Mouse (Mus musculus) limb, embryonic 12.5 days (tissue): ENCODE measurements at regions not wholly inside any gene's neighbourhood (a gene's known extent, or its start where the extent isn't known, plus 50 kb on each side); places are given as distances from the start of the nearest gene placed in this dataset.

Experiments
- ATAC-seq: fragments of 200-750 bp; cut with Nextera tagmentation; 2 replicates; pipeline ENCODE4 v1.8.0; 2017; ENCODE audit warnings: low read depth, moderate TSS enrichment; ENCODE audit not compliant: insufficient number of reproducible peaks, insufficient read depth, low FRiP score, low TSS enrichment
- H3K27ac ChIP-seq: fragments of 300-500 bp; sonication (generic); 2 replicates; pipeline ENCODE4 v1.5.1; 2016; ENCODE audit warnings: mild to moderate bottlenecking, moderate library complexity
- H3K27me3 ChIP-seq: fragments of 300-500 bp; sonication (generic); 2 replicates; pipeline ENCODE4 v1.6.1; 2016; ENCODE audit warnings: mild to moderate bottlenecking, moderate library complexity
- H3K36me3 ChIP-seq: fragments of 300-500 bp; sonication (generic); 2 replicates; pipeline ENCODE4 v1.6.1; 2016; ENCODE audit warnings: mild to moderate bottlenecking, moderate library complexity
- H3K4me1 ChIP-seq: fragments of 300-500 bp; sonication (generic); replicated peaks from 2 replicates; pipeline ENCODE4 v1.6.1; 2016
- H3K4me2 ChIP-seq: fragments of 300-500 bp; sonication (generic); 2 replicates; pipeline ENCODE4 v1.6.1; 2016; ENCODE audit warnings: mild to moderate bottlenecking, moderate library complexity
- H3K4me3 ChIP-seq: fragments of 300-500 bp; sonication (generic); replicated peaks from 2 replicates; pipeline ENCODE4 v1.5.1; 2016; ENCODE audit warnings: mild to moderate bottlenecking
- H3K9ac ChIP-seq: fragments of 300-500 bp; sonication (generic); replicated peaks from 2 replicates; pipeline ENCODE4 v1.6.1; 2016; ENCODE audit warnings: mild to moderate bottlenecking, moderate library complexity
- H3K9me3 ChIP-seq: fragments of 300-500 bp; sonication (generic); 2 replicates; pipeline ENCODE4 v1.6.1; 2016; ENCODE audit warnings: mild to moderate bottlenecking, moderate library complexity
- WGBS: fragments of 180-500 bp; shearing (Covaris S2); methylation state at CpG from one replicate; pipeline ENCODE4 v1.1.7; 2016; 5-methylcytosine and 5-hydroxymethylcytosine counted together

DNA sequence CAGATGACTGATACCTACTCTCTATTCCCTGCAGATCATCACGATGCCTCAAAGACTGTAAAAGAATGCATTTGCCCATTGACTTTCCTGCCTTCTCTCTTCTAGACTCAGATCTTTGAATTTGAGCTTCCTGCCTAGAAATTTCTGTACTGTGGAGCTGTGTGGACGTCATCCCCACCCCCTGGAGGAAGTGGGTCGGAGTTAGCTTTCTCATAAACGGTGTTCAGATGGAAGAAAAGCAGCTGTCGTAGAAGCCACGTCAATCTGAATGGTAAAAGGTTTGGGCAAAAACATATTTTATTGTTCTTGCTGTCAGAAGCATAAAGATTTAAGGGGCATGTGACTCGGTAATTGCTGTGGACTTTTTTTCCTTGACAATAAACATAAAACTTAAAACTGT, 154.6 kb upstream of the Mvb12b start:
- Histone ChIP-seq H3K4me3 (no peak overlapping the region), H3K9ac (no peak overlapping the region), H3K9me3 (no peaks in the 10 kb centered on the region), H3K27me3 (0 out of 2 replicates have a peak, but pooled peaks cover 6% of the 10 kb centered on the region), H3K36me3 (no peaks in the 10 kb centered on the region), H3K4me1 (peaks cover 15% of the 10 kb centered on the region), H3K4me2 (no peak overlapping the region), H3K27ac (no peak overlapping the region)
- WGBS, result 27% methylated on average over 7 of the region's 7 CpGs
- no peak for ATAC-seq

GRCm38 (mm10) chr2:34038982-34039381, 151.2 kb upstream of the Mvb12b start:
- H3K4me3 ChIP-seq, result no peak overlapping the region
- H3K27ac ChIP-seq, result peak overlapping the region; percentile 50
- 8% methylated on average over 8 of the region's 8 CpGs for WGBS
- H3K4me1 ChIP-seq, result peaks cover 15% of the 10 kb centered on the region
- H3K9me3 ChIP-seq, result no peaks in the 10 kb centered on the region
- peaks cover 15% of the 10 kb centered on the region; the same call in 1 of the 2 replicates for H3K27me3 ChIP-seq
- H3K9ac ChIP-seq, result no peak overlapping the region
- H3K4me2 ChIP-seq, result no peak overlapping the region
- no peaks in the 10 kb centered on the region for H3K36me3 ChIP-seq
- ATAC-seq, result no peak

GRCm38 (mm10) chr2:34033212-34033611, 145.5 kb upstream of the Mvb12b start:
- WGBS, result 29% methylated on average over 11 of the region's 11 CpGs
- no peak for ATAC-seq
- Histone ChIP-seq H3K27me3 (peaks cover 17% of the 10 kb centered on the region), H3K9me3 (no peaks in the 10 kb centered on the region), H3K9ac (no peak overlapping the region), H3K4me3 (no peak overlapping the region), H3K36me3 (no peaks in the 10 kb centered on the region), H3K4me2 (no peak overlapping the region), H3K4me1 (peaks cover 28% of the 10 kb centered on the region), H3K27ac (no peak overlapping the region)

- no peak overlapping the region for H3K4me2 ChIP-seq
- 0 out of 2 replicates have a peak overlapping the region, but pooled peaks have one; percentile 18 for H3K9ac ChIP-seq
- H3K27ac ChIP-seq, result no peak overlapping the region
- H3K36me3 ChIP-seq, result no peaks in the 10 kb centered on the region
- no peaks in the 10 kb centered on the region for H3K9me3 ChIP-seq
- H3K4me1 ChIP-seq, result peaks cover 44% of the 10 kb centered on the region
- ATAC-seq, result no peak
- WGBS, result 20% methylated on average over 7 of the region's 7 CpGs
- H3K27me3 ChIP-seq, result peaks cover 17% of the 10 kb centered on the region
- no peak overlapping the region for H3K4me3 ChIP-seq
These were observed 143.7 kb upstream of the Mvb12b start for GRCm38 (mm10) chr2:34031421-34031820.

DNA sequence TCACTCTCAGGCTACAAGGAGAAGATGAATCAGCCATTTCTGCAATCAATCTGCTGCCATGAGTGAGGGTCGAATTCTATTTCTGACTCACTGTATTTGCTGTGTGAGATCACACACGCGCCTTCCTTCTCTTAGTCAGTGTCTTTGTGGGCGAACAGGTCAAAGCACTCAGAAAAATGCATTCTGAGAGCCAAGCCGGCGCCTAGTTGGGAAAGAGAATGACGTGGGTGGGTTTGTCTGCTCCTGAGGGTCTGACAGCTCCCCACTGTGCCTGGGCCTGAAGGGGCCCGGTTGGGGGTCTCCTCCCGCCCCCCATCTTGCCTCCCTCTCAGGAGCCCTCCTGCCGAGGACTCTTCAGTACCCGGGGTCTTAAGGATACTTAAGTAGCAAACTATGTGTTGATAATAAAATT, 143.3 kb upstream of the Mvb12b start:
- ATAC-seq, result no peak
- no peaks in the 10 kb centered on the region for H3K9me3 ChIP-seq
- no peaks in the 10 kb centered on the region for H3K36me3 ChIP-seq
- H3K27ac ChIP-seq, result no peak overlapping the region
- peaks cover 44% of the 10 kb centered on the region for H3K4me1 ChIP-seq
- 0 out of 2 replicates have a peak overlapping the region, but pooled peaks have one; percentile 18 for H3K9ac ChIP-seq
- no peak overlapping the region for H3K4me3 ChIP-seq
- WGBS, result 22% methylated on average over 11 of the region's 11 CpGs
- H3K4me2 ChIP-seq, result no peak overlapping the region
- peaks cover 17% of the 10 kb centered on the region for H3K27me3 ChIP-seq

DNA sequence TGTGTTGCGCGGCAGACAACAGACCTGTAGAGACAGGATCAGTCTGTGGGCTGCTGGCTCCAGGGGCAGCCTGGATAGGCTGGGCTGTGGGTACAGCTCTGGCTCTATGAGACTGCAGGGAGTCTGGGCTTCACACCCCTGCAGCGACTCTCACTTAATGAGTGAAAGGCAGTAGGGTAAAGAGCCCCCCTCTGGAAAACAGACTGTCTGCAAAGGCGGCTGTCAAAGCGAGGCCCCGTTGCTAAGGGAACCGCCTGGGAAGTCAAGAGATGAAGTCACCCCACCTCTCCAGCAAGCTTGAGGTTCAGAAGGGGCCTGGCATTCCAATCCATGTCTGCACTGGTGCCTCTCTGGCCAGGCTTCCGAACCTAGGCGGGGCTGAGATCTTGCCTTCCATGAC, 139.7 kb upstream of the Mvb12b start:
- peaks cover 2% of the 10 kb centered on the region; the same call in 1 of the 2 replicates for H3K27me3 ChIP-seq
- peak; percentile 77; the same call in 1 of the 2 replicates for ATAC-seq
- peaks cover 30% of the 10 kb centered on the region for H3K4me1 ChIP-seq
- no peak overlapping the region for H3K9ac ChIP-seq
- WGBS, result 22% methylated on average over 9 of the region's 9 CpGs
- H3K27ac ChIP-seq, result 0 out of 2 replicates have a peak overlapping the region, but pooled peaks have one; percentile 26
- no peaks in the 10 kb centered on the region for H3K36me3 ChIP-seq
- H3K9me3 ChIP-seq, result no peaks in the 10 kb centered on the region
- H3K4me2 ChIP-seq, result 0 out of 2 replicates have a peak overlapping the region, but pooled peaks have one; percentile 23
- H3K4me3 ChIP-seq, result no peak overlapping the region

- 78% methylated on average over 16 of the region's 16 CpGs for WGBS
- Histone ChIP-seq H3K4me3 (no peak overlapping the region), H3K36me3 (no peaks in the 10 kb centered on the region), H3K27ac (0 out of 2 replicates have a peak overlapping the region, but pooled peaks have one; percentile 26), H3K4me2 (no peak overlapping the region), H3K9ac (no peak overlapping the region), H3K27me3 (peaks cover 2% of the 10 kb centered on the region; the same call in 1 of the 2 replicates), H3K9me3 (peaks cover 4% of the 10 kb centered on the region), H3K4me1 (peaks cover 29% of the 10 kb centered on the region)
- ATAC-seq, result peak; percentile 60; the same call in 1 of the 2 replicates
These were observed 139.0 kb upstream of the Mvb12b start for GRCm38 (mm10) chr2:34026566-34027360.

DNA sequence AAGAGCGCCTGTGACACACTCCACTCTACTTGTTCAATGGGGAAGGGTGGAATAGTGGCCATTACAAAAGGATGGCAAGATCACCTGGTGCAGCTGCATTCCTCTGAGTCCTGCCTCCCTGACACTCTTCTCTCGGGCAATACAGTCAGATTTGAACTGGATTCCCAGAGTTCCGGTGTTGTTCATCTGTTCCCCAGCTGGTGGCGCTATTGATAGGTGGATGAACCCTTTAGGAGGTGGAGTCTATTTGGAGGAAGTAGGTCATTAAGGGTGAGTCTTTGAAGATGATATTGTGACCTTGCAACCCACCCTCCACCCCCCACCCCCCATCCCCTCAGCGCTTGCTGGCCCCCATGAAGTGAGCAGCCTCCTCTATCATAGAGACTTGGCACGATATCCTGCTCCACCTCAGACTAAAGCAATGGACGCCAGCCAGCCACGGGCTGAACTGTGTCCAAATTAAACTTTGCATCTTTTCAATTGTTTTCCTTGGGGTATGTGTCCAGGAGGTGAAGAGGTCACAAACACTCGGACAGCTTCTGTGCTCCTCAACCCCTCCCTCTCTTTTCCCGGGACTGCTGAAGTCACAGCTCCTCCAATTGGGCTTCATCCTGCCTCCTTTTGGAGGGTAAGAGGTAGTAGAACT, 138.1 kb upstream of the Mvb12b start:
- Histone ChIP-seq H3K4me3 (no peak overlapping the region), H3K27me3 (peaks cover 2% of the 10 kb centered on the region; the same call in 1 of the 2 replicates), H3K9ac (no peak overlapping the region), H3K27ac (no peak overlapping the region), H3K36me3 (no peaks in the 10 kb centered on the region), H3K4me2 (no peak overlapping the region), H3K9me3 (peaks cover 11% of the 10 kb centered on the region), H3K4me1 (peaks cover 21% of the 10 kb centered on the region)
- ATAC-seq, result no peak
- WGBS, result 71% methylated on average over 10 of the region's 10 CpGs

- Histone ChIP-seq H3K36me3 (no peaks in the 10 kb centered on the region), H3K27ac (no peak overlapping the region), H3K4me1 (peaks cover 12% of the 10 kb centered on the region), H3K4me3 (no peak overlapping the region), H3K9me3 (peaks cover 11% of the 10 kb centered on the region), H3K4me2 (no peak overlapping the region), H3K9ac (no peak overlapping the region), H3K27me3 (0 out of 2 replicates have a peak, but pooled peaks cover 5% of the 10 kb centered on the region)
- no peak for ATAC-seq
- WGBS, result 65% methylated on average over 5 of the region's 5 CpGs
These were observed 129.4 kb upstream of the Mvb12b start for GRCm38 (mm10) chr2:34017142-34017453.

DNA sequence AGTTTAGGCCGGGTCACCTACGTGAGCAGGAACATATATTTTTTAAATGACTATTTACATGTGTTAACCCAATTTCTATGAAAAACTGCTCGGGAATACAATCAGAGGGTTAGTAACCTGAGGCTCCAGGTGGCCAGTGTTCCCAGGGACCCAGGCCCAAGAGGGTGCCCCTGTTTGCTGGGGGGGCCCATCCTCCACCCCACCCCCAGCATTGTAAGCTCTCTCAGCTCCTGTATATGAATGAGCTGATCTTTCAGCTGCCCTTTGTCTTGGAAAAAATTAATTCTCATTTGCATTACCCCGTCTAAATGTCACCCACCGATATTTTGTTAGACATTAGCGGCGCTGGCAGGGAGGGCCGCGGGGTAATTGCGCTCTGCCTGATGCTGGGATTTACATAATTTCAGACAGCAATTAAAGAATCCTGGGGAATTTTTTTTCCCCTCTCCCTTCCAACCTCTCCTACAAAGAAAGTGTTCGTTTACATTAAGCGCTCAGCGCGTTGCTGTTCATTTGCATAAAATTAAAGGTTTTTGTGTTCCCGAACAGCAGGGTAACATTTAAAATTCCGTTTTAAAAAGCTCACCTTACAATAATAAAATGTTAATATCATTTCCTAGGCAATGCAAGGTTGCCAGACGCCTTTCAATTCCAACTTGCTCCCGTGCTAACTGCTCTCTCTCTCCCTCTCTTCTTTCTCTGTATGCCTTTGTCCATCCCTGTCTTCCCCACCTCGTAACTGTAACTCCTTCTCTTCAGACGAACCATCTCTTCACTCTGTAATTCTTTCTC, 128.8 kb upstream of the Mvb12b start:
- Histone ChIP-seq H3K27me3 (0 out of 2 replicates have a peak, but pooled peaks cover 5% of the 10 kb centered on the region), H3K4me3 (no peak overlapping the region), H3K36me3 (no peaks in the 10 kb centered on the region), H3K9ac (no peak overlapping the region), H3K27ac (no peak overlapping the region), H3K4me2 (no peak overlapping the region), H3K4me1 (peaks cover 12% of the 10 kb centered on the region), H3K9me3 (0 out of 2 replicates have a peak, but pooled peaks cover 5% of the 10 kb centered on the region)
- whole genome bisulfite sequencing, result 50% methylated on average over 19 of the region's 20 CpGs
- no peak for ATAC-seq

DNA sequence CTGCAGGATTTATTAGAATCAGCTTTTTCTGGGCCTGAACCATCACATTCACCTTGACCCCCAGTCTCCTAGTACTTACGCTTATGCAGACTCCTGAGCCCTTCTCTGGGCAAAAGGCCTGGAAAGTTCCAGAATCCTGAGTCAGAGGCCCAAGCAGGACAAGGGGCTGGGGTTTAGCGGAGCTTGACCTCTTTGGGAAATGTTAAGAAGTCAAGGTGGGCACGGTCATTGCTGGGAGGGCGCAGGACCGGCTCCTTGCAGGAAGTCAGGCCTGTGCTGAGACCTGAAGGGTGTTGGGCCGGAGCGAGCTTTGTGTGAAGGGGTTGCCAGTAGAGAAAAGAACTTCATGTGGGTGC, 127.9 kb upstream of the Mvb12b start:
- no peaks in the 10 kb centered on the region for H3K36me3 ChIP-seq
- peak overlapping the region; percentile 53; the same call in 1 of the 2 replicates for H3K27ac ChIP-seq
- ATAC-seq, result no peak
- H3K27me3 ChIP-seq, result 0 out of 2 replicates have a peak, but pooled peaks cover 5% of the 10 kb centered on the region
- H3K9me3 ChIP-seq, result no peaks in the 10 kb centered on the region
- H3K4me1 ChIP-seq, result peaks cover 12% of the 10 kb centered on the region
- H3K4me2 ChIP-seq, result no peak overlapping the region
- H3K9ac ChIP-seq, result no peak overlapping the region
- WGBS, result 86% methylated on average over 7 of the region's 7 CpGs
- H3K4me3 ChIP-seq, result no peak overlapping the region
